Mouse (Mus musculus) liver, embryonic 14.5 days (tissue): ENCODE measurements around the gene Sprn.

ENCODE experiments used
- CTCF ChIP-seq: IDR thresholded peaks from 2 replicates; pipeline ENCODE4 v1.5.1; 2016; ENCODE audit warnings: antibody characterized with exemption, low read depth, control low read depth
- EP300 ChIP-seq: IDR thresholded peaks from 2 replicates; pipeline ENCODE4 v1.6.1; 2016; ENCODE audit warnings: antibody characterized with exemption, low read depth

DNA sequence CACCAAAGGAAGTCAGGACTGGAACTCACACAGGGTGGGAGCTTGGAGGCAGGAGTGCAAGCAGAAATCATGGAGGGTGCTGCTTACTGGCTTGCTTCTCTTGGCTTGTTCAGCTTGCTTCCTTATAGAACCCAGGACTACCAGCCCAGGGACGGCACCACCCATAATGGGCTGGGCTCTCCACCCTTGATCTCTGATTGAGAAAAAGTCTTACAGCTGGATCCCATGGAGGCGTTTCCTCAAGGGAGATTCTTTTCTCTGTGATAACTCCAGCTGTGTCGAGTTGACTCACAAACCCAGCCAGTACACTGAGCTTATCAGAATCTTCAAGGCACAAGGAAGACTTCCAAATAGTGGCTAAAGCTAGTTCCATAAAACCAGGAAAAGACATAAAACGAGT lies 31.9 kb downstream of the Sprn start:
- TF ChIP-seq CTCF (no peak), EP300 (no peak)
